Mouse (Mus musculus) C2C12 (cell line): ENCODE results near the gene Prss54.

Source experiments
- CTCF ChIP-seq: IDR thresholded peaks from one replicate; pipeline ENCODE4 v1.5.1; 2011; ENCODE audit not compliant: control insufficient read depth, insufficient read depth, insufficient read length
- MYOD1 ChIP-seq: IDR thresholded peaks from one replicate; pipeline ENCODE4 v1.6.1; 2011; ENCODE audit warnings: low read depth; ENCODE audit not compliant: control insufficient read depth, insufficient read length

- TF ChIP-seq CTCF (no peak), MYOD1 (no peak)
These were observed 20.2 kb downstream of the Prss54 start for GRCm38 (mm10) chr8:95555963-95556362.
